Mouse (Mus musculus): ENCODE data around the gene Efna5. TPM values are rescaled to one million over a fixed set of nuclear protein-coding genes. Genes with fewer than 3 reads are reported as not detected.

The Efna5 gene
- polyA plus RNA-seq, 1 experiment from 2014 or later, result 22.4 TPM

GRCm38 (mm10) chr17:62819931-62820330 is 61.2 kb downstream of the Efna5 start:
- H3K36me3 ChIP-seq, result no peaks in the 10 kb centered on the region
- H3K9ac ChIP-seq, result no peak overlapping the region
- no peak overlapping the region for H3K4me3 ChIP-seq
- H3K27ac ChIP-seq, result no peak overlapping the region
- no peak overlapping the region for H3K4me2 ChIP-seq
- 90% methylated on average over 5 of the region's 5 CpGs for WGBS
- H3K9me3 ChIP-seq (replicated peaks), result no peaks in the 10 kb centered on the region
- H3K27me3 ChIP-seq, result no peaks in the 10 kb centered on the region
- ATAC-seq (replicated peaks; ENCODE audit: insufficient number of reproducible peaks, insufficient read depth, low FRiP score, low read depth), result no peak
- H3K4me1 ChIP-seq (replicated peaks), result peaks cover 18% of the 10 kb centered on the region

DNA sequence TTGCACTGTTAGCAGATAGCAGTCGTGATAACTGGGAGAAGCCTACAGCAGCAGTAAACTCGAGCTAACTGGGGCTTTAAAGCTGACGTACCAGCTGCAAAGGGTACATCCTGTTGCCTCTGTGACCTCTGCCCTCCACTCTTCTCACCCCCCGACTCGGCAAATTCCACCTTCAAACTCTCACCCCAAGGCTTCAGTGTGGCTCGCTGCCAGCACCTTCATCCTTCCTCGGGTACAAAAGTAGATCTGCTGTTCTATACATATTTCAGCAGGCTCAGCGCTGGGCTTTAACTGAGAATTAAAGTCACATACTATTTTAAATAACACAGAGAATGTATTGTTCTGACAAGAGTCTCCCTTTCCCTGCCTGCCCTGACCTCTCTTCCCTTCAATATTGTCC is 62.3 kb downstream of the Efna5 start:
- no peak for ATAC-seq (replicated peaks; ENCODE audit: insufficient number of reproducible peaks, insufficient read depth, low FRiP score, low read depth)
- no peaks in the 10 kb centered on the region for H3K9me3 ChIP-seq (replicated peaks)
- no peaks in the 10 kb centered on the region for H3K27me3 ChIP-seq
- no peak overlapping the region for H3K4me3 ChIP-seq
- no peaks in the 10 kb centered on the region for H3K36me3 ChIP-seq
- H3K4me2 ChIP-seq, result 0 out of 2 replicates have a peak overlapping the region, but pooled peaks have one; percentile 10
- H3K27ac ChIP-seq, result no peak overlapping the region
- H3K4me1 ChIP-seq (replicated peaks), result peaks cover 18% of the 10 kb centered on the region
- no peak overlapping the region for H3K9ac ChIP-seq
- 26% methylated on average over 8 of the region's 8 CpGs for WGBS

DNA sequence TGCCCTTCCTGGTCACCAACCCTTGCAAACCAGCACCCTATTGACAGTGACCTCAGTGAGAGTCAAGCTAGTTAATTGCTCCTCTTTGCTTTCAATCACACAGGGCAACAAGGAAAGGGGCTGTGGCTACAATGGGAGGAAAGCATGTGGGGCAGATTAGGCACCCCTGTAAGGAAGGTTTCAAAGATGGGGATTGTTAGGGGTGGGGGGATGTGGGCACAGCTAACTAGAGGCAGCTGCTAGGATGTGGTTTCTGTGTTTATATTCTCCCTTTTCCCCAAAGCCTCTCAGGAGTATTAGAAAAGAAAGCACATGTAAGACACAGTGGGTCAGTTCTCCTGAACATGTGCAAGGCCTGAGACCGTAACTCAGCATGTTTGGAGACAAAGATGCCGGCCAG is 62.8 kb downstream of the Efna5 start:
- no peaks in the 10 kb centered on the region for H3K9me3 ChIP-seq (replicated peaks)
- 73% methylated on average over 2 of the region's 2 CpGs for WGBS
- no peak overlapping the region for H3K4me2 ChIP-seq
- no peak overlapping the region for H3K4me3 ChIP-seq
- H3K9ac ChIP-seq, result no peak overlapping the region
- H3K4me1 ChIP-seq (replicated peaks), result peaks cover 18% of the 10 kb centered on the region
- ATAC-seq (replicated peaks; ENCODE audit: insufficient number of reproducible peaks, insufficient read depth, low FRiP score, low read depth), result no peak
- no peak overlapping the region for H3K27ac ChIP-seq
- H3K27me3 ChIP-seq, result no peaks in the 10 kb centered on the region
- H3K36me3 ChIP-seq, result no peaks in the 10 kb centered on the region

GRCm38 (mm10) chr17:62816879-62817278 is 64.2 kb downstream of the Efna5 start:
- 70% methylated on average over 10 of the region's 10 CpGs for WGBS
- Histone ChIP-seq H3K9ac (no peak overlapping the region), H3K27ac (no peak overlapping the region), H3K36me3 (no peaks in the 10 kb centered on the region), H3K4me3 (no peak overlapping the region), H3K4me2 (no peak overlapping the region), H3K4me1 (replicated peaks) (peaks cover 18% of the 10 kb centered on the region), H3K27me3 (no peaks in the 10 kb centered on the region), H3K9me3 (replicated peaks) (no peaks in the 10 kb centered on the region)
- ATAC-seq (replicated peaks; ENCODE audit: insufficient number of reproducible peaks, insufficient read depth, low FRiP score, low read depth), result no peak

DNA sequence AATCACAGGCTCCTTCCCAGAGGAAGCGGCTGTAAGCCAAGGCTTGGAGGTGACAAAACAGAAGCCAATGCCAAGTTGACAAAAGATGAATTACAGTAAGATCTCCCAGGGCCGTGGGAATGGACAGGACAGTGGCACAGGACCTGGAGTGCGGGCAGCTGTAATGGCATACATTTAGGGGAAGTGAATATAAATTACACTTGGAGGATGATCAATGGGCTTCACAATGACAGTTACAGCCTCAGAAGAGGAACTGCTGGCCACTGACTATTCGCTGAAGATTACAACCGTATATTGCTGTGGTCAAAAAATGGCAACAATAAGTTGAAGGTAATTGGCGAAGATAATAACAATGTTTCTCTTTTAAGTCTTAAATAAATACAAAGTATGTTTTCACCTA is 67.7 kb downstream of the Efna5 start:
- Histone ChIP-seq H3K4me3 (no peak overlapping the region), H3K9ac (no peak overlapping the region), H3K9me3 (replicated peaks) (no peaks in the 10 kb centered on the region), H3K27ac (no peak overlapping the region), H3K4me1 (replicated peaks) (peaks cover 8% of the 10 kb centered on the region; the same call in 1 of the 2 replicates), H3K27me3 (no peaks in the 10 kb centered on the region), H3K4me2 (no peak overlapping the region), H3K36me3 (no peaks in the 10 kb centered on the region)
- ATAC-seq (replicated peaks; ENCODE audit: insufficient number of reproducible peaks, insufficient read depth, low FRiP score, low read depth), result no peak
- WGBS, result 86% methylated on average over 6 of the region's 6 CpGs

DNA sequence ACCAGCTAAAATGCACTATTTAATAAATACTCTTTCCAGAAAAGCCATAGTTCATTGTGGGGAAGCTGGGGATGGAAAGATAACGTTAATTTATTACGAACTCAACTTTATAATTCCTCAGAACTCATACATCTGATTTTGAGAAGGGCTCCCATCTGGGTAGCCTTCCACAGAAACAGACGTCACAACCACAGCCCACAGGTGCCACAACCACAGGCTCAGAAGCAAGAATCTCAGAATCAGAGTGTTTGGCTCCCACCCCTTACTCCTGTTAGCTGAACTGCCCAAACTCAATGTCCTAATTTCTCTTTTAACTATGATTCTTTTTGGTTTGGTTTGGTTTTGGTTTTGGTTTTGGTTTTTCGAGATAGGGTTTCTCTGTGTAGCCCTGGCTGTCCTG is 73.2 kb downstream of the Efna5 start:
- H3K27me3 ChIP-seq, result no peaks in the 10 kb centered on the region
- no peak overlapping the region for H3K27ac ChIP-seq
- no peak overlapping the region for H3K4me3 ChIP-seq
- no peak overlapping the region for H3K9ac ChIP-seq
- H3K4me2 ChIP-seq, result no peak overlapping the region
- ATAC-seq (replicated peaks; ENCODE audit: insufficient number of reproducible peaks, insufficient read depth, low FRiP score, low read depth), result no peak
- no peaks in the 10 kb centered on the region for H3K9me3 ChIP-seq (replicated peaks)
- WGBS, result 86% methylated on average over 4 of the region's 4 CpGs
- no peaks in the 10 kb centered on the region for H3K36me3 ChIP-seq
- H3K4me1 ChIP-seq (replicated peaks), result no peaks in the 10 kb centered on the region; the same call in 1 of the 2 replicates

GRCm38 (mm10) chr17:62806646-62807045 is 74.5 kb downstream of the Efna5 start:
- Histone ChIP-seq H3K27ac (no peak overlapping the region), H3K4me3 (no peak overlapping the region), H3K4me2 (no peak overlapping the region), H3K27me3 (no peaks in the 10 kb centered on the region), H3K9me3 (replicated peaks) (no peaks in the 10 kb centered on the region), H3K9ac (no peak overlapping the region), H3K4me1 (replicated peaks) (no peaks in the 10 kb centered on the region; the same call in 1 of the 2 replicates), H3K36me3 (no peaks in the 10 kb centered on the region)
- 66% methylated on average over 6 of the region's 6 CpGs for WGBS
- ATAC-seq (replicated peaks; ENCODE audit: insufficient number of reproducible peaks, insufficient read depth, low FRiP score, low read depth), result no peak

DNA sequence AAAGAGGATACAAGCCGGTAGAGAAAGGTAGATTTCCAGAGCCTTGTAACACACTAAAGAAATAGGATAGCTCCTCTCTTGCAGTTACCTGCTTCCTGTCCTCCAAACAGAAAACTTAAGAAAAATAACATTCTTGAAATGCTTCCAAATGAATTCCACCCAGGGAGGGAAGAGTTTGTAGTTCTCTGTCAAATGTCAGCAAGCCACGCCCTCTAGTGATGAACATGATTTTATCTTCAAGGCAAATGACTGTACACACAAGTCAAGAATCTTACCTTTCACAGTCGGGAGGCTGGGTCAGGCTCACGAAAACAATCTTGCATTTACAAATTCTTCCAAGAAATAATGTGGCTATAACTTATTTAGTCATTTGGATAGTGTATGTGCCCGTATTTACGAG is 78.4 kb downstream of the Efna5 start:
- WGBS, result 64% methylated on average over 6 of the region's 6 CpGs
- no peaks in the 10 kb centered on the region for H3K36me3 ChIP-seq
- no peak overlapping the region for H3K4me3 ChIP-seq
- no peak overlapping the region for H3K27ac ChIP-seq
- H3K4me2 ChIP-seq, result no peak overlapping the region
- no peaks in the 10 kb centered on the region; the same call in 1 of the 2 replicates for H3K4me1 ChIP-seq (replicated peaks)
- no peaks in the 10 kb centered on the region for H3K9me3 ChIP-seq (replicated peaks)
- ATAC-seq (replicated peaks; ENCODE audit: insufficient number of reproducible peaks, insufficient read depth, low FRiP score, low read depth), result no peak
- no peaks in the 10 kb centered on the region for H3K27me3 ChIP-seq
- no peak overlapping the region for H3K9ac ChIP-seq

DNA sequence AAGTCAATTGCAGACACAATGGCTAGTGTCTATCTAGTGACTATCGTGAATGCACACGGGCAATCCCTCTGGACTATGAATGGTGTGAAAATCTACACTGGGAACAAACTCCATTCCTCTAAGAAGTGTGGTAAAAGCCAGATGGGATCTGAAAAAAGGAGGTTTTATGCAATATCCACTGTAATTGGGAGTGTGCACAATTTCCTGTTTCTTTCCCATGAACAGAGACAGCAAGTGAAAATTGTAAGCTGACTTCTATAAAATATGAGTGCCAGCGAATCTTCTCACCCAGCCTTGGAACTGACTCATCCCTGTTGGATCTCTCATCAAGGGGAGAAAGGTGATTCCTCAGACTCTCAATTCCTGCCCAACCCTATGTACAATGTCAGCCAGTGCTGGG is 83.8 kb downstream of the Efna5 start:
- Histone ChIP-seq H3K9me3 (replicated peaks) (no peaks in the 10 kb centered on the region), H3K9ac (no peak overlapping the region), H3K4me3 (no peak overlapping the region), H3K27ac (no peak overlapping the region), H3K4me2 (no peak overlapping the region), H3K4me1 (replicated peaks) (0 out of 2 replicates have a peak, but pooled peaks cover 2% of the 10 kb centered on the region), H3K36me3 (no peaks in the 10 kb centered on the region), H3K27me3 (no peaks in the 10 kb centered on the region)
- WGBS, result 92% methylated on average over 3 of the region's 3 CpGs
- ATAC-seq (replicated peaks; ENCODE audit: insufficient number of reproducible peaks, insufficient read depth, low FRiP score, low read depth), result no peak

DNA sequence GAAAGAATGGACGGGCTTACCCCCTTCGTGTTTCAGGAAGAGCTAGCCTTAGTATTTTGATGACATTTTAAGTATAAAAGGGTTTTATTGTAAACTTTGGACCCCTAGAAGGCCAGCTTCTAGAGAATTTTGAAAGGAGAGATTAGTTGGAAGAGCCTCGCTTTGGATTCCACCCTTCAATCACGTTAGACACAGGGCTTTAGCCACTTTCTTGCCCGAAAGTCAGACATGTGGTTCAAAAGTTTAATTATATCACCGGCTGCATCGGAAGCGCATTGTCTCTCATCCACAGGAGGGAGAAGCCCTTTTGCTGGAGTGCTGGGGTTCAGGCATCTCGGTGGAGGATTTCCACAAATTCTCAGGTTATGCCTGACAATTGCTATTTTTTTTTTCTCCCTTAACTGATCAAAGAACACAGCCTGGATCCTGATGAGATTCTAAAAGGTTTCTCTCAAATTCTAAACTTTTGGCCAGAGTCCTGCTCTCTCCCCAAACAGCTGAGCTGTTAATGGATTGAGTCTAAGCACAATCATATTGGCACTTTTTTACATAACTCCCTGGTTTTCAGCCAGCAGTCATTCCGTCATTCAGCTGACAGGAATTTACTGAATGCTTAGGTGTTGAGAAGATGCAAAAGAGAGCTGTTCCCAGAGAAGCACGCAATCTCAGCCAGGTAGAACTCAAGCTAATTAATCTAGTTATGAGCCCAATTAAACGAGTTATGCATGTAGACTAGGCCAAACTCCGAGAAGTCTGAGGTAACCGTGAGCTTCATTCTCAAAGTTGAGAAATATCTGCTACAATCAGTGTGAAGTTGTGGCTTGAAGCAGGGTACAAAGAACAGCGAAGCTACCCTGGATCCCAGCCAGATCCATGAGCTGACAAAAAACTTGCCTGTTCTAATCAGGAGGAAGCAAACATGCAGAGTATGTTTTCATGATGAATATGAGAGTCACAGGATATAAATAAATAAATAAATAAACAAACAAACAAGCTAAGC is 91.5 kb downstream of the Efna5 start:
- H3K4me3 ChIP-seq, result no peak overlapping the region
- peaks cover 26% of the 10 kb centered on the region for H3K4me1 ChIP-seq (replicated peaks)
- H3K27ac ChIP-seq, result no peak overlapping the region
- no peaks in the 10 kb centered on the region for H3K27me3 ChIP-seq
- H3K4me2 ChIP-seq, result no peak overlapping the region; the same call in 1 of the 2 replicates
- no peaks in the 10 kb centered on the region for H3K9me3 ChIP-seq (replicated peaks)
- H3K36me3 ChIP-seq, result no peaks in the 10 kb centered on the region
- WGBS, result 36% methylated on average over 15 of the region's 15 CpGs
- H3K9ac ChIP-seq, result no peak overlapping the region
- no peak for ATAC-seq (replicated peaks; ENCODE audit: insufficient number of reproducible peaks, insufficient read depth, low FRiP score, low read depth)

GRCm38 (mm10) chr17:62788783-62789182 is 92.3 kb downstream of the Efna5 start:
- H3K4me1 ChIP-seq (replicated peaks), result peaks cover 34% of the 10 kb centered on the region
- no peaks in the 10 kb centered on the region for H3K36me3 ChIP-seq
- H3K27me3 ChIP-seq, result no peaks in the 10 kb centered on the region
- no peak overlapping the region for H3K9ac ChIP-seq
- H3K4me3 ChIP-seq, result no peak overlapping the region
- no peak for ATAC-seq (replicated peaks; ENCODE audit: insufficient number of reproducible peaks, insufficient read depth, low FRiP score, low read depth)
- H3K9me3 ChIP-seq (replicated peaks), result no peaks in the 10 kb centered on the region
- WGBS, result 65% methylated on average over 6 of the region's 6 CpGs
- H3K27ac ChIP-seq, result no peak overlapping the region
- H3K4me2 ChIP-seq, result no peak overlapping the region

- Histone ChIP-seq H3K4me1 (replicated peaks) (peaks cover 43% of the 10 kb centered on the region), H3K4me2 (no peak overlapping the region), H3K36me3 (no peaks in the 10 kb centered on the region), H3K9ac (no peak overlapping the region), H3K27me3 (no peaks in the 10 kb centered on the region), H3K27ac (no peak overlapping the region), H3K9me3 (replicated peaks) (no peaks in the 10 kb centered on the region), H3K4me3 (no peak overlapping the region)
- 62% methylated on average over 3 of the region's 3 CpGs for WGBS
- ATAC-seq (replicated peaks; ENCODE audit: insufficient number of reproducible peaks, insufficient read depth, low FRiP score, low read depth), result no peak
These were observed 93.3 kb downstream of the Efna5 start for GRCm38 (mm10) chr17:62787855-62788254.
